Mouse (Mus musculus): ENCODE measurements around the gene AC109138.7. TPM values are rescaled to one million over a fixed set of nuclear protein-coding genes. Genes with fewer than 3 reads are reported as not detected.

The AC109138.7 gene
- polyA plus RNA-seq, 1 experiment from 2014 or later: not detected

GRCm38 (mm10) chr19:4254230-4254629, 40.1 kb downstream of the AC109138.7 start:
- 84% methylated on average over 7 of the region's 7 CpGs for WGBS
- Histone ChIP-seq H3K27ac (ENCODE audit: low read length) (no peak overlapping the region), H3K27me3 (ENCODE audit: control insufficient read depth, insufficient read depth, low read depth, low read length) (no peaks in the 10 kb centered on the region), H3K9ac (ENCODE audit: low read length) (no peak overlapping the region), H3K4me2 (ENCODE audit: low read depth, low read length) (no peak overlapping the region), H3K4me1 (replicated peaks; ENCODE audit: control insufficient read depth, insufficient read depth, low read length) (peaks cover 5% of the 10 kb centered on the region), H3K9me3 (ENCODE audit: control insufficient read depth, low read length) (no peaks in the 10 kb centered on the region), H3K4me3 (ENCODE audit: low read length) (no peak overlapping the region), H3K36me3 (ENCODE audit: control insufficient read depth, insufficient read depth, low read length) (no peaks in the 10 kb centered on the region)
- no peak for ATAC-seq (ENCODE audit: low read depth)

GRCm38 (mm10) chr19:4255583-4256162, 41.5 kb downstream of the AC109138.7 start:
- H3K9me3 ChIP-seq (ENCODE audit: control insufficient read depth, low read length): no peaks in the 10 kb centered on the region
- H3K36me3 ChIP-seq (ENCODE audit: control insufficient read depth, insufficient read depth, low read length): no peaks in the 10 kb centered on the region
- H3K4me1 ChIP-seq (replicated peaks; ENCODE audit: control insufficient read depth, insufficient read depth, low read length): peaks cover 5% of the 10 kb centered on the region
- H3K4me2 ChIP-seq (ENCODE audit: low read depth, low read length): no peak overlapping the region
- 72% methylated on average over 11 of the region's 11 CpGs for WGBS
- H3K27ac ChIP-seq (ENCODE audit: low read length): no peak overlapping the region
- H3K27me3 ChIP-seq (ENCODE audit: control insufficient read depth, insufficient read depth, low read depth, low read length): no peaks in the 10 kb centered on the region
- ATAC-seq (ENCODE audit: low read depth): no peak
- H3K9ac ChIP-seq (ENCODE audit: low read length): no peak overlapping the region
- no peak overlapping the region for H3K4me3 ChIP-seq (ENCODE audit: low read length)

- H3K27me3 ChIP-seq (ENCODE audit: control insufficient read depth, insufficient read depth, low read depth, low read length): no peaks in the 10 kb centered on the region
- WGBS: under 1% methylated on average over 41 of the region's 41 CpGs
Measured at GRCm38 (mm10) chr19:4257216-4257896, 43.2 kb downstream of the AC109138.7 start.

GRCm38 (mm10) chr19:4257897-4258252, 43.7 kb downstream of the AC109138.7 start:
- peak overlapping the region; percentile 87 for H3K4me2 ChIP-seq (ENCODE audit: low read depth, low read length)
- no peak overlapping the region; the same call in 1 of the 2 replicates for H3K27ac ChIP-seq (ENCODE audit: low read length)
- no peaks in the 10 kb centered on the region for H3K27me3 ChIP-seq (ENCODE audit: control insufficient read depth, insufficient read depth, low read depth, low read length)
- H3K4me3 ChIP-seq (ENCODE audit: low read length): peak overlapping the region; percentile 71
- H3K9me3 ChIP-seq (ENCODE audit: control insufficient read depth, low read length): no peaks in the 10 kb centered on the region
- no peaks in the 10 kb centered on the region for H3K36me3 ChIP-seq (ENCODE audit: control insufficient read depth, insufficient read depth, low read length)
- H3K4me1 ChIP-seq (replicated peaks; ENCODE audit: control insufficient read depth, insufficient read depth, low read length): peaks cover 5% of the 10 kb centered on the region
- ATAC-seq (ENCODE audit: low read depth): no peak; the same call in 1 of the 2 replicates
- WGBS: 19% methylated on average over 12 of the region's 12 CpGs
- H3K9ac ChIP-seq (ENCODE audit: low read length): peak overlapping the region; percentile 68

More at GRCm38 (mm10) chr19:4257216-4257896, 43.2 kb downstream of the AC109138.7 start:
- peak overlapping the region; percentile 71 for H3K4me3 ChIP-seq (ENCODE audit: low read length)
- H3K36me3 ChIP-seq (ENCODE audit: control insufficient read depth, insufficient read depth, low read length): no peaks in the 10 kb centered on the region
- peaks cover 5% of the 10 kb centered on the region for H3K4me1 ChIP-seq (replicated peaks; ENCODE audit: control insufficient read depth, insufficient read depth, low read length)
- peak overlapping the region; percentile 70 for H3K9ac ChIP-seq (ENCODE audit: low read length)
- peak; percentile 94 for ATAC-seq (ENCODE audit: low read depth)
- H3K27ac ChIP-seq (ENCODE audit: low read length): 0 out of 2 replicates have a peak overlapping the region, but pooled peaks have one; percentile 10
- peak overlapping the region; percentile 87 for H3K4me2 ChIP-seq (ENCODE audit: low read depth, low read length)
- H3K9me3 ChIP-seq (ENCODE audit: control insufficient read depth, low read length): no peaks in the 10 kb centered on the region

- WGBS: 41% methylated on average over 8 of the region's 8 CpGs
- Histone ChIP-seq H3K9me3 (ENCODE audit: control insufficient read depth, low read length) (no peaks in the 10 kb centered on the region), H3K4me2 (ENCODE audit: low read depth, low read length) (no peak overlapping the region), H3K4me1 (replicated peaks; ENCODE audit: control insufficient read depth, insufficient read depth, low read length) (peaks cover 8% of the 10 kb centered on the region), H3K36me3 (ENCODE audit: control insufficient read depth, insufficient read depth, low read length) (no peaks in the 10 kb centered on the region), H3K27ac (ENCODE audit: low read length) (no peak overlapping the region), H3K9ac (ENCODE audit: low read length) (no peak overlapping the region), H3K27me3 (ENCODE audit: control insufficient read depth, insufficient read depth, low read depth, low read length) (no peaks in the 10 kb centered on the region), H3K4me3 (ENCODE audit: low read length) (no peak overlapping the region)
- ATAC-seq (ENCODE audit: low read depth): no peak
Measured at GRCm38 (mm10) chr19:4261038-4261698, 47.0 kb downstream of the AC109138.7 start.

- 58% methylated on average over 6 of the region's 6 CpGs for WGBS
- H3K4me1 ChIP-seq (replicated peaks; ENCODE audit: control insufficient read depth, insufficient read depth, low read length): peaks cover 8% of the 10 kb centered on the region; the same call in 1 of the 2 replicates
Measured at GRCm38 (mm10) chr19:4262756-4263155, 48.6 kb downstream of the AC109138.7 start.

GRCm38 (mm10) chr19:4263702-4264101, 49.5 kb downstream of the AC109138.7 start:
- 40% methylated on average over 14 of the region's 14 CpGs for WGBS
- Histone ChIP-seq H3K9ac (ENCODE audit: low read length) (no peak overlapping the region), H3K4me1 (replicated peaks; ENCODE audit: control insufficient read depth, insufficient read depth, low read length) (peaks cover 6% of the 10 kb centered on the region; the same call in 1 of the 2 replicates), H3K27ac (ENCODE audit: low read length) (no peak overlapping the region), H3K9me3 (ENCODE audit: control insufficient read depth, low read length) (no peaks in the 10 kb centered on the region), H3K4me3 (ENCODE audit: low read length) (no peak overlapping the region), H3K27me3 (ENCODE audit: control insufficient read depth, insufficient read depth, low read depth, low read length) (no peaks in the 10 kb centered on the region), H3K36me3 (ENCODE audit: control insufficient read depth, insufficient read depth, low read length) (no peaks in the 10 kb centered on the region), H3K4me2 (ENCODE audit: low read depth, low read length) (no peak overlapping the region)
- ATAC-seq (ENCODE audit: low read depth): peak; percentile 46; the same call in 1 of the 2 replicates

More at GRCm38 (mm10) chr19:4262756-4263155, 48.6 kb downstream of the AC109138.7 start:
- Histone ChIP-seq H3K4me3 (ENCODE audit: low read length) (no peak overlapping the region), H3K4me2 (ENCODE audit: low read depth, low read length) (no peak overlapping the region), H3K9ac (ENCODE audit: low read length) (no peak overlapping the region), H3K27me3 (ENCODE audit: control insufficient read depth, insufficient read depth, low read depth, low read length) (no peaks in the 10 kb centered on the region), H3K9me3 (ENCODE audit: control insufficient read depth, low read length) (no peaks in the 10 kb centered on the region), H3K36me3 (ENCODE audit: control insufficient read depth, insufficient read depth, low read length) (no peaks in the 10 kb centered on the region), H3K27ac (ENCODE audit: low read length) (no peak overlapping the region)
- ATAC-seq (ENCODE audit: low read depth): no peak

- WGBS: 91% methylated on average over 6 of the region's 6 CpGs
- no peak for ATAC-seq (ENCODE audit: low read depth)
Measured at GRCm38 (mm10) chr19:4264171-4264780, 50.1 kb downstream of the AC109138.7 start.

GRCm38 (mm10) chr19:4265956-4266355, 51.8 kb downstream of the AC109138.7 start:
- H3K4me2 ChIP-seq (ENCODE audit: low read depth, low read length): no peak overlapping the region
- H3K27me3 ChIP-seq (ENCODE audit: control insufficient read depth, insufficient read depth, low read depth, low read length): 0 out of 2 replicates have a peak, but pooled peaks cover 2% of the 10 kb centered on the region
- H3K4me3 ChIP-seq (ENCODE audit: low read length): no peak overlapping the region
- H3K9me3 ChIP-seq (ENCODE audit: control insufficient read depth, low read length): no peaks in the 10 kb centered on the region
- H3K27ac ChIP-seq (ENCODE audit: low read length): no peak overlapping the region
- no peak for ATAC-seq (ENCODE audit: low read depth)
- WGBS: 58% methylated on average over 4 of the region's 4 CpGs
- H3K4me1 ChIP-seq (replicated peaks; ENCODE audit: control insufficient read depth, insufficient read depth, low read length): peaks cover 8% of the 10 kb centered on the region; the same call in 1 of the 2 replicates
- no peak overlapping the region for H3K9ac ChIP-seq (ENCODE audit: low read length)
- no peaks in the 10 kb centered on the region for H3K36me3 ChIP-seq (ENCODE audit: control insufficient read depth, insufficient read depth, low read length)

More at GRCm38 (mm10) chr19:4264171-4264780, 50.1 kb downstream of the AC109138.7 start:
- Histone ChIP-seq H3K9ac (ENCODE audit: low read length) (no peak overlapping the region), H3K36me3 (ENCODE audit: control insufficient read depth, insufficient read depth, low read length) (no peaks in the 10 kb centered on the region), H3K4me1 (replicated peaks; ENCODE audit: control insufficient read depth, insufficient read depth, low read length) (peaks cover 8% of the 10 kb centered on the region; the same call in 1 of the 2 replicates), H3K27ac (ENCODE audit: low read length) (no peak overlapping the region), H3K4me3 (ENCODE audit: low read length) (no peak overlapping the region), H3K27me3 (ENCODE audit: control insufficient read depth, insufficient read depth, low read depth, low read length) (no peaks in the 10 kb centered on the region), H3K4me2 (ENCODE audit: low read depth, low read length) (no peak overlapping the region), H3K9me3 (ENCODE audit: control insufficient read depth, low read length) (no peaks in the 10 kb centered on the region)
